Mouse (Mus musculus) C2C12 (cell line): Measurements from ENCODE around the gene Map2k2. TPM values are rescaled to one million over a fixed set of nuclear protein-coding genes. Genes with fewer than 3 reads are reported as not detected.

ENCODE experiments used
- H3K27me3 ChIP-seq: one replicate; pipeline ENCODE4 v1.6.1; 2011; ENCODE audit not compliant: control insufficient read depth, insufficient read depth, insufficient read length
- H3K36me3 ChIP-seq: one replicate; pipeline ENCODE4 v1.6.1; 2011; ENCODE audit not compliant: control insufficient read depth, insufficient read depth
- H3K4me3 ChIP-seq: one replicate; pipeline ENCODE4 v1.5.1; 2011; ENCODE audit warnings: mild to moderate bottlenecking, control low read depth; ENCODE audit not compliant: poor library complexity, insufficient read depth, severe bottlenecking
- H3K79me2 ChIP-seq: one replicate; pipeline ENCODE4 v1.6.1; 2011; ENCODE audit not compliant: control insufficient read depth, insufficient read depth
- H3K79me3 ChIP-seq: one replicate; pipeline ENCODE4 v1.6.1; 2011; ENCODE audit warnings: low read depth, control low read depth
- H3ac ChIP-seq: one replicate; pipeline ENCODE3; 2011; ENCODE audit warnings: low read depth; ENCODE audit not compliant: control insufficient read depth, insufficient read length
- CEBPB ChIP-seq: IDR thresholded peaks from one replicate; pipeline ENCODE4 v1.6.1; 2011; ENCODE audit warnings: low read depth, mild to moderate bottlenecking, control low read depth, moderate library complexity
- CTCF ChIP-seq: IDR thresholded peaks from one replicate; pipeline ENCODE4 v1.5.1; 2011; ENCODE audit not compliant: control insufficient read depth, insufficient read depth, insufficient read length
- FOSL1 ChIP-seq: IDR thresholded peaks from one replicate; pipeline ENCODE4 v1.8.0; 2011; ENCODE audit warnings: mild to moderate bottlenecking, low read length; ENCODE audit not compliant: poor library complexity, insufficient read depth, severe bottlenecking
- MAX ChIP-seq: IDR thresholded peaks from one replicate; pipeline ENCODE4 v1.6.1; 2011; ENCODE audit warnings: mild to moderate bottlenecking, control low read depth
- MYOD1 ChIP-seq: IDR thresholded peaks from one replicate; pipeline ENCODE4 v1.6.1; 2011; ENCODE audit warnings: low read depth; ENCODE audit not compliant: control insufficient read depth, insufficient read length
- MYOG ChIP-seq: IDR thresholded peaks from one replicate; pipeline ENCODE4 v1.6.1; 2011; ENCODE audit not compliant: control insufficient read depth, insufficient read length; ENCODE audit errors: extremely low read depth
- USF1 ChIP-seq: IDR thresholded peaks from one replicate; pipeline ENCODE4 v1.6.1; 2011; ENCODE audit warnings: low read depth, mild to moderate bottlenecking, control low read depth, moderate library complexity
- polyA plus RNA-seq: library from polyadenylated mRNA; unstranded; fragments of >200 nt; fragmentation: generic; extraction: Trizol; gene quantifications from one replicate; pipeline ENCODE4 v1.2.1, GENCODE M21; 2012; ENCODE audit warnings: missing spikeins

The Map2k2 gene
- polyA plus RNA-seq, 1 experiment: 92.2 TPM

DNA sequence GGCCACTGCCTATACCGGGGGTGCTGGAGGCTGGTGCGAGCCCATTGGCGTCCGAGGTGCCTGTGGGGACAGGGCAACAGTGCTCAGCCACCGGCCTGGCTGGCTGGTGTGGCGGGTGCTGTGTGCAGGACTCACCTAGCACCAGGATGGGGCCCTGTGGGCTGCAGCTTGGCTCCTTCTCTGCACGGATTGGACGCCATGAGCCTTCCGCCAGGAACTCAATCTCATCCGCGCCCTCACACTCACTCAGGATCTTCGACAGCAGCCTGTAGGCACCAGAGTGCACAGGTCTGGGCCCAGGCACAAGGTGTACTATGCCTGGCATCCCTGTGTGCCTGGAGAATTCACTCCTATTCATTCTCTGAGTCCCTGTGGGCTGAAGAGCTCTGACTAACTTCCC lies 48.6 kb downstream of the Map2k2 start:
- Histone ChIP-seq H3K4me3 (no peak overlapping the region), H3K27me3 (no peaks in the 10 kb centered on the region), H3K79me3 (peaks cover 3% of the 10 kb centered on the region), H3K36me3 (peaks cover 41% of the 10 kb centered on the region), H3K79me2 (peaks cover 31% of the 10 kb centered on the region), H3ac (no peak overlapping the region)
- TF ChIP-seq MYOG (no peak), MYOD1 (no peak), MAX (no peak), CTCF (no peak), FOSL1 (no peak), CEBPB (no peak), USF1 (no peak)

DNA sequence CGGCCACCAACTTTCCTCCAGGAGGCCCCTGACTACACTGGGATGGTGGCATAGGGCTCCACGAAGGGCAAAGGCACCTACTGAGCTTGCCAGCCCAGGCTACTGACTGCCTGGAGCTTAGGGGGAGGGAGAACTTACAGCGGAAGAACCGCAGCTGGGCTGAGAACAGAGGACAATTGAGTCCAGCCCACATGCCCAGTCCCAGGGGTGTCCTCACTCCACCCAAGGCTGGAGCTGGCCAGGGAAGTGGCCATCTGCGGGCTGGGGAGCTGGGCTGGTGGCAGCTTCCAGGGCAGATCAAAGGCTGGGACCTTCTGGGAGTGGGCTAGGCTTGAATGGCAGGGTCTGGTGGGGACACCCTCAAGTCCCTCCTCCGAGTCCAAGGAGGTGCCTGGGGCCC lies 49.0 kb downstream of the Map2k2 start:
- peaks cover 30% of the 10 kb centered on the region for H3K79me2 ChIP-seq
- no peak overlapping the region for H3ac ChIP-seq
- no peaks in the 10 kb centered on the region for H3K27me3 ChIP-seq
- no peaks in the 10 kb centered on the region for H3K79me3 ChIP-seq
- TF ChIP-seq MAX: no peak
- no peak overlapping the region for H3K4me3 ChIP-seq
- H3K36me3 ChIP-seq: peaks cover 41% of the 10 kb centered on the region

DNA sequence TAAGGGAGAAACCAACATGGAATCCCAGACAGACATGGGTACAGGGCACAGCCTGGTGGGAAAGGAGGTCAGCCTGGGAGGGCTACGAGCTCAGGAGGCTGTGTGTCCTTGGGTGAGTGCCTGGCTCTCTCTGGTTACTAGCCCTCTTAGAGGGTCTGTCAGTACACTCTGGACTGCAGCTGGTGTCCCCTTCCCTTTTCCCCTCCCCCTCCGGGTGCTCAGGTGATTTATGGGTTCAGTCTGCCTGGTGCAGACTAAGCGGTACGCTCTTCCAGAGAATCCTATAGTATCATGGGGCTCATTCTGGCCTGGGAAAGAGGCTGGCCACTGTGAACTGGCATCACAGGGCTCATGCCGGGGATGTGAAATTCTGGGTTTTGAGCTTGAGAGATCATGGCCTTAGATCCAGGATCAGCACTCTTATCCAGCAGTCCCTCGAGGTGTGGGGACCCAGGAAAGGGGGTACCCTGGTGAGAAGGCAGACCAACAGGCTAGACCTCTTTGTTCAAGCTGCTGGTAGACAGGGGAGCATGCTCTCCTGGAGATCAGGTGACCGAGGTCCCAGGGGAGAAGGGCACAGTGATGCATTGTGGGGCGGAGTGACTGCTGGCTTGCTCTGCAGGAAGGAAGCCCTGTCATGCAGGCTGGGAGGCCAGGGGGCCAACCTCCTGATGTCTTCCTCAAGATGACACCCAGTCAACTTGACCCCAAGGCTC lies 56.0 kb downstream of the Map2k2 start:
- peaks cover 42% of the 10 kb centered on the region for H3K36me3 ChIP-seq
- TF ChIP-seq MAX: no peak
- no peak for TF ChIP-seq FOSL1
- TF ChIP-seq USF1: no peak
- no peak for TF ChIP-seq MYOD1
- no peak for TF ChIP-seq MYOG
- TF ChIP-seq CEBPB: no peak
- TF ChIP-seq CTCF: no peak
- H3K79me3 ChIP-seq: peaks cover 35% of the 10 kb centered on the region
- H3K27me3 ChIP-seq: no peaks in the 10 kb centered on the region
- no peak overlapping the region for H3K4me3 ChIP-seq
- no peak overlapping the region for H3ac ChIP-seq
- H3K79me2 ChIP-seq: peaks cover 84% of the 10 kb centered on the region

DNA sequence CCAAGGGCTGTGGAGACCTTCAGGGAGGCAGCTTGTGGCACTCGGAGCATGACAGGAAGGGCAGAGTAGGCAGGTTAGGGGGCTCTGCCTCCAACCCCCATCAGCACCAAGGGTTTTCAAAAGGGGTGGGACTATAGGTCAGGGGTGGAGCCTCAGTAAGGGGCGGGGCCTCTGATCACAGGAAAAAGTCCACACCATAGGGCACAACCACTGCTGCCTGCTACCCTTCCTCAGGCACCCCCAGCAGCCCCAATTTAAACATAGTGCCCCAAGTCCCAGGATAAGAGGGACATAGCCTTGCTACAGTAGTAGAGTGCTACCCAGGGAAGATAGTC lies 56.6 kb downstream of the Map2k2 start:
- H3K36me3 ChIP-seq: peaks cover 37% of the 10 kb centered on the region
- H3K79me3 ChIP-seq: peaks cover 41% of the 10 kb centered on the region
- H3K4me3 ChIP-seq: no peak overlapping the region
- H3K27me3 ChIP-seq: no peaks in the 10 kb centered on the region
- H3ac ChIP-seq: no peak overlapping the region
- H3K79me2 ChIP-seq: peaks cover 89% of the 10 kb centered on the region
- TF ChIP-seq CTCF: no peak
- TF ChIP-seq CEBPB: no peak
- no peak for TF ChIP-seq MYOD1
- no peak for TF ChIP-seq FOSL1

DNA sequence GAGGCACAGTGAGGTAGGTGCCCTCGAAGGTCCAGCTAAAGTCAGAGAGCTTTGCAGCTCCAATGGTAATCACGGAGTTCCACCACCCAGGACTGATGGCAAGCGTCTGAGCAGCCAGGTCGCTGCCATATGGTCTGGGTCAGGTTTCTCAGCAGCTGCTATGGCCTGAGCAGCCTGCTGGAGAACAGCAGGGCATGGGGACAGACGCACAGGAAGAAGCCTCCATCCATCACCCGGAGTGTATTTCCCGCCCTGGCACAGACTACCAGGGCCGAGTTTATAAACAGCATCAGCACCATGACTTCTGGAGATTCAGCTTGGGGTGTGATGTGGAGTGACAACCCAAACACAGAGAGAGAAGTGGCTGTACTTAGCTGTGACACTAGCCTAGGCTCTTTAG lies 59.4 kb downstream of the Map2k2 start:
- H3K27me3 ChIP-seq: no peaks in the 10 kb centered on the region
- no peak overlapping the region for H3K4me3 ChIP-seq
- peaks cover 30% of the 10 kb centered on the region for H3K36me3 ChIP-seq

More for the DNA sequence above, 59.4 kb downstream of the Map2k2 start:
- Histone ChIP-seq H3K79me2 (peaks cover 74% of the 10 kb centered on the region), H3ac (no peak overlapping the region), H3K79me3 (peaks cover 41% of the 10 kb centered on the region)
- TF ChIP-seq CTCF: no peak
- TF ChIP-seq CEBPB: no peak
- TF ChIP-seq MYOG: no peak
- no peak for TF ChIP-seq FOSL1
- no peak for TF ChIP-seq MAX
- TF ChIP-seq MYOD1: no peak
- TF ChIP-seq USF1: no peak
